Mouse (Mus musculus) urinary bladder, postnatal 25 days (tissue): ENCODE measurements around the gene Sec24c.
"Not testable (repeated sequence)": the region's sequence is repeated elsewhere in the genome, so short reads cannot be mapped to it uniquely, and the experiment has no call there.

Source experiments
- DNase-seq: peaks from one replicate; pipeline ENCODE4 v3.0.0; 2022; ENCODE audit warnings: low spot score

Gene Sec24c

GRCm38 (mm10) chr14:20700362-20700761 lies 26.3 kb downstream of the Sec24c start:
- no peak for DNase-seq

- DNase-seq = no peak
These were observed 27.4 kb downstream of the Sec24c start for GRCm38 (mm10) chr14:20701554-20701953.

DNA sequence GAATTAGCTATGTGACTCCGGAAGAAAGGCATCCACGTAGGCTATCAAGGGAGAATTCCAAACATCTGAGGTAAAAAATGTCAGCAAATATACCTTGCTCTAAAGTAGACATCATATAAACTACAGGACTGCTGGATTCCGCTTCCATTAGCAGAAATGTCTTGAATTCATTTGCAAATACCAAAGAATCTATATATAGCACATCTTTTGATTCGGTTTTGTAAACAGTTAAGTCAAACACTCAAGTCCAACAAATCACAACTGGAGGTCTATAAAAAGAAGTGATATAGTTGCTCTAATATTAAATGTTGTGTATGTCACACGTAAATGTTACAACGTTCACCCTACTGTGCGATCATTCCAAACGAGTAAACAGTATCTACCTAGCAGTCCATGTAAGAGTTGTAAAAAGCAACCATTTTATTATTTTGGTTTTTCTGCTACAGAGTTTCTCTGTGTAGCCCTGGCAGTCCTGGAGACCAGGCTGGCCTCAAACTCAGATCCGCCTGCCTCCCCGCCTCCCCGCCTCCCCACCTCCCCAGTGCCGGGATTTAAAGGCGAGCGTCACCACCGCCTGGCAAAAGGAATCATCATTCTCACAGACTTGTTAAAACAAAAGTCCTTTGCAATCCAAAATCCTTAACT lies 28.1 kb downstream of the Sec24c start:
- DNase-seq = no peak

- peak; percentile 94 for DNase-seq
These were observed 28.8 kb downstream of the Sec24c start, which contains the start of gene Chchd1 for GRCm38 (mm10) chr14:20702741-20703381. Gene Chchd1 (plus strand): TSS chr14:20703006.

DNA sequence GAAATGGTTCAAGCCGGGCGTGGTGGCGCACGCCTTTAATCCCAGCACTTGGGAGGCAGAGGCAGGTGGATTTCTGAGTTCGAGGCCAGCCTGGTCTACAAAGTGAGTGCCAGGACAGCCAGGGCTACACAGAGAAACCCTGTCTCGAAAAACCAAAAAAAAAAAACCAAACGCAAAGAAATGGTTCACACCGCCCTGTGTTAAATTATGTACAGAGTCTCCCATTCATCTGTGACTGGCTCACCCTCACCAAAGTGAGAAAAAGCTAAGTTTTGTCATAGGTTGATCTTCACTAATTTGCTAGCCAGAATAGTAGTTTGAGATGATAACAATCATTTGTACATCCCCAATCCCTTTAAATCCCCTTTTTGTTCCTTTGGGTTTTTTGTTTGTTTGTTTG lies 29.4 kb downstream of the Sec24c start:
- DNase-seq = not testable (repeated sequence)

DNA sequence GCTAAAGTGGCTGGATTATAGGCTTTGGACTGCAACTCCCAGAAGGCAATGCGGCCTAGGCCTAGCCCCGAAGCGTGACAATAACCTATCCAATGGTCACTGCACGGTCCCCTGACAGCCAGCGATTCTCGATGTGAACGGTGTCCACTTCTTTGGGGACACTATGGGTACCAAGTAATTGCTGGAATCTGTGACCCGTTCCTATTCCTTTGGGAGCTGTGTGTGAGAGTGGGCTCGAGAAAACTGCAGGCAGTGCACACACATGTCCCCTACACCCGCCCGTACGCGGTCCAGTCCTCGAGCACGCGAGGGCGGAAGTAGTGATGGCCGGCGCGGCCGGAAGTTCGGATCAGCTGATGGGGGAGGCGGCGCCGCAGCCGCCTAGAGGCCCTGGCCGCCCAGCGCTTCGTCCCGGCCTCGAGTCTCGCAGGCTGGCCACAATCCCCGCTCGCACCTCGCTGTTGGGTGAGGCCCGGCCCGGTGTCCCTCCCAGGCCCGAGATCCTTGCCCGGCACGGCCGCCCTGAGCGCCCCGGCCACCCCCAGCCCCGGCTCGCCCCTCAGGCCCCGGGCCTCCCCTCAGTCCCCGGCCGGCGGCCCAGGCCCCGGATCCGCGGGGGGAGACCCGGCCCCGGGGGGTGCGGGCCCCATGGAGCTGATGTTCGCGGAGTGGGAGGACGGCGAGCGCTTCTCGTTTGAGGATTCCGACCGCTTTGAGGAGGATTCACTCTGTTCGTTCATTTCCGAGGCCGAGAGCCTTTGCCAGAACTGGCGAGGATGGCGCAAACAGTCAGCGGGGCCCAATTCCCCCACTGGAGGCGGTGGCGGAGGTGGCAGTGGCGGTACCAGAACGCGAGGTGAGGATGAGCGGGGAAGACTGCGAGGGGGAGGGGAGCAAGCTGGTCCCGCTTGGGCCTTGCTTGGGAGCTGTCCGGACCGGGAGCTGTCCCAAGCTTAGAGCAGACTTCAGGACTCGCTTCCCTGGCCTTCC lies 33.4 kb downstream of the Sec24c start, which contains the start of gene Zswim8:
TSS of gene Zswim8 (plus strand) at position 352 of the 990 bp plus-strand sequence.
- peak; percentile 81 for DNase-seq

DNA sequence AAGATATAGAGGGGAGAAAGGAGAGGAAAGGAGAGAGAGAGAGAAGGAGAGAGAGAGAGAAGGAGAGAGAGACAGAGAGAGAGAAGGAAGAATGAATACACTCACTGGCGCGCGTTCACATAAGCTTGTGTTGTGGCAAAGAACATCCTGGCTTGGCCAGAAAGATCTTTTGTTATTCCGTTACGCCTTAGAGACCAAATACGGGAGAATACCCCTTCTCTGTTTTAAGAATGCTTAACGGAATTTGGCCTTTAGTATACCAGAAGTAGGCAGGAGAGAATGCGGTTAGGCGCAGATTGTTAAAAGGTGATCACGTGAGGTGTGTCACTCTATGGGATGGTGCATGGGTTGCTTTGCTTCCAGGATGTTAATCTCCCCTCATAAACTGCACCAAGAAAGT lies 34.1 kb downstream of the Sec24c start:
- DNase-seq = no peak

- DNase-seq = no peak
These were observed 39.7 kb downstream of the Sec24c start for GRCm38 (mm10) chr14:20713832-20714231.

DNA sequence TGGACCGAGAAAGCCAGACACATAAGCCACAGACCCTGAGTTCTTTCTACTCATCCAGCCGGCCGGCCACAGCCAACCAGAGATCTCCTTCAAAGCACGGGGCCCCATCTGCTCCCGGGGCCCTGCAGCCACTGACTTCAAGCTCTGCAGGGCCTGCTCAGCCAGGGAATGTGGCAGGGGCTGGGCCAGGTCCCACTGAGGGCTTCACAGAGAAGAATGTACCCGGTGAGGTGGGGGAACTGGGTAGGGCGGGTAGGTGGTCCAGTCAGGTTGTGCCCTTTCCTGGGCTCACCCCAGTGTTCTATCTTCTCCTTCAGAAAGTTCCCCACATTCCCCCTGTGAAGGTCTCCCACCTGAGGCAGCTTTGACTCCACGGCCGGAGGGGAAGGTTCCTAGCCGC lies 44.3 kb downstream of the Sec24c start:
- no peak for DNase-seq

GRCm38 (mm10) chr14:20719767-20720166 lies 45.7 kb downstream of the Sec24c start:
- no peak for DNase-seq

DNA sequence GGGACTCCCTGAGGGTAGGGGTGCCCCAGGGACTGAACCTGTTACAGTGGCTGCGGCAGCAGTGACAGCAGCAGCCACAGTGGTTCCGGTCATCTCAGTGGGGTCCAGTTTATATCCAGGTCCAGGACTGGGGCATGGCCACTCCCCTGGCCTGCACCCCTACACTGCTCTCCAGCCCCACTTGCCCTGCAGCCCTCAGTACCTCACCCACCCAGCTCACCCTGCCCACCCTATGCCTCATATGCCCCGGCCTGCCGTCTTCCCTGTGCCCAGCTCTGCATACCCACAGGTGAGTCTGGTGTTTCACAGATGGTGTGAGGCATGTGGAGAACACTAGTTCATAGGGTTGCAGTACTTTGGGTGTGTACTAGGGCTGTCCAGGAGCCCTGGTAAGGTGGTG lies 47.3 kb downstream of the Sec24c start:
- no peak for DNase-seq

GRCm38 (mm10) chr14:20723006-20723405 lies 48.9 kb downstream of the Sec24c start:
- no peak for DNase-seq

DNA sequence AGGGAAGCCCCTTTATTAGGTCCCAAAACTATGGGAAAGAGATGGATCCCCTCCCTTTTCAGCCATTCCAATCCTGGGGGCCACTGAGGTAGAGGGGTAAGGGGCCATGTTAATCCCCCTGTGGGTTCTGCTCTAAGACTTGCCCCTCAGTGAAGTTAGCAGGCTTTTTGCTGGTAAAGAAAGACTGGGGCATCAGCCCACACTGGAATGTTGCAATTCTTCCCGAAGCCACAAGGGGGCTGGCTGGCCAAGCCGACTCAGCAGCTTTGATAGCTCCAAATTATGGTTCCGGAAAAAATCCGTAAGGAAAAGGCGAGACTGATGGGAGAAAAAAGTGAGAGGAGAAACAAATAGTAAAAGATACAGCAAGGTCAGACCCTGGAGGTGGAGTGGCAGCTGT lies 49.9 kb downstream of the Sec24c start:
- peak; percentile 63 for DNase-seq

GRCm38 (mm10) chr14:20725660-20726339 lies 51.7 kb downstream of the Sec24c start:
- DNase-seq = no peak

- no peak for DNase-seq
These were observed 55.8 kb downstream of the Sec24c start for GRCm38 (mm10) chr14:20729871-20730270.

DNA sequence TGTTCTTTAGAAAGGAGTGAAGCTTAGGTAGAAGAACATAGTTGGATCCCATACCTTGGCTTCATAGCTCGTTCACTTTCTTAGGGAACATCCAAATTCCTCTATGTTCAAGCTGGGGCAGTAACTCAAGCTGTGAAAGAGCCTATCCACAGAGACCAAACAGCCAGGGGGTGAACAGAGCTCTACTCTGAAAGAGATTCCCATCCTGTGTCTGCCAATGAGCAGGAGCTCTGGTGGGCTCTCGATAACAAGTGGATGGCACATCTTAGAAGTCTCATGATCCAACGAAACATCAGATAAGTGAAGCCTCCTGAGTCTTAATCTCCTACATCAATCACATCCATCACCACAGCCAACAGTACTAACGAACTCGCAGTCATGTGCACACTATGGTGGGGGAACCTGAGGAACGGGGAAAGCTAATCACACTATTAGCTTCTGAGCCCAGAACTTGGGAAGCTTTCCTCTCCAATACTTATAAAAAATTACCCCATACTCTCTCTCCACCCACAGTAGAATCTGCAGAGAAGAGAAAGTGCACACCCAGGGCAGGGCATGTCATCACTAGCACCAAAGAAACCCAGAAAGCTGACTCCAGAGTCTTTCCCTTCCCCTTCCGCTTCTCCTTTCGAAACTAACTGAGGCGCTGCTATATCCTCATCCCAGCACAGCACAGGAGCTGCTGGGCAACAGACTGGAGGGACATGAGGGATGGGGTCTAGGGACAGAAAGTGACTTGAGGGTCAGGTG lies 56.9 kb downstream of the Sec24c start:
- no peak for DNase-seq

GRCm38 (mm10) chr14:20733041-20733951 lies 59.2 kb downstream of the Sec24c start:
- DNase-seq = no peak

DNA sequence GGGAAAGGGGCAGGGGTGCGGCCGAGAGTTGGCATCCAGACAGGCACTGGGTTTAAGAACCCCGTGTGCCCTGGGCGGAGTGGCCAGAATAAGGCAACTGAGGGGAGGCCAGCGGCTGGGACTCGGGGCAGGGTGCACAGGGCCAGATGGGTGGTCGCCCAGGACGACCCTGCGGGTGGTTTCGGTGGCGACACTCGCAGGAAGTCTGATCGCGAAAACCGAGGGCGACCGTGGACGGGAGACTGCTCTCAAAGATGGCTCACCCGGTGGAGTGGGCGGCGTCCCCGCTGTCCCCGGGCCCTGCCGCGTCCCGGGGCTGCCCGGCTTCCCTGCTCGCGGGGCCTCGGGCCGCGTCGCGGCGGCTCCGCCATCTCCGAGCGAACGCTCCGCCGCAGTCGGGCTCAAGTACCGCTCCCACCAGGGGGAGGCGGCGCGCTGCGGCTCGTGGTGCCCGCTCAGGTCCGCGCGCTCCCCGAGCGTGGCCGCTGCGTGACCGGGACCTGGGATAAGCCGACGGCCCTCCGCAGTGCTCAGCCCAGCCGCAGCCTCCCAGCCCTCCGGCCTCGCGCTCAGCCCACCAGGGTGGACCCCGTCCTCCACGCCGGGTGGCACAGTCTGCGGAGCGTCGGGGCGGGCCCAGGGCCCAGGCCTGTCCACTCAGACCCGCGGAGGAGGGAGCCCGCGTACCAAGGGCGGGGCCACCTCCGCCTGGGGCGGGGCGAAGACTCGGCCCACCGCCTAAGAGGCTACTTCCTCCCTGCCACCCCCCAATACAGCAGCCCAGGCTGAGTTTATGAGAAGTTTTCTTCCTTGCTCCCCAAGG lies 60.1 kb downstream of the Sec24c start, which contains the start of gene Ndst2:
TSS of gene Ndst2 (minus strand) at position 611 of the 823 bp plus-strand sequence.
- DNase-seq = peak; percentile 78

DNA sequence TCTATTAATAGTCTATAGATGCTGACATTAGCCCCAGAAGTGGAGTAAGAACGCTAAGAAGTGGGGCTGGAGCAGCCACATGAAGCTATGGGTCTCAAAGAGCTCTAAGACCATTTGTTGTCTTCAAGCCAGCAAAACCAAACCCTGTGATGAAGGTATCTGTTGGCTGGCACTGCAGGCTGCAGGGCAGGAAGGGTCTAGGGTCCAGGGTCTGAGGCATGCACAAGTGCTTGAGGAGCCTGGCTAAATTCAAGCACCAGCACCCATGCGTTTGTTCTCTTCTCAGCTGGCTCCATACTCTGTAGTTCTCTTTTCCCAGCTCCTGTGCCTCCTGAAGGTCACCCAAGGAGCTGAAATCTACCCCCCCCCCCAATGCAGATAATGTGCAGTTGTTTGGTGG lies 60.9 kb downstream of the Sec24c start:
- DNase-seq = no peak
